Mouse (Mus musculus) bone marrow macrophage, adult 2 months (primary cell): ENCODE measurements around the gene Efcab10. TPM values are rescaled to one million over a fixed set of nuclear protein-coding genes. Genes with fewer than 3 reads are reported as not detected.

Source experiments
- H3K27ac ChIP-seq: 2 replicates; pipeline ENCODE4 v1.5.1; 2012; ENCODE audit warnings: low read depth, low read length; ENCODE audit not compliant: insufficient read depth
- H3K4me1 ChIP-seq: 2 replicates; pipeline ENCODE4 v1.6.1; 2012; ENCODE audit warnings: low read length; ENCODE audit not compliant: control insufficient read depth, insufficient read depth
- H3K4me3 ChIP-seq: 2 replicates; pipeline ENCODE4 v1.5.1; 2012; ENCODE audit warnings: mild to moderate bottlenecking, low read length, moderate library complexity; ENCODE audit not compliant: insufficient read depth
- CTCF ChIP-seq: IDR thresholded peaks from 2 replicates; pipeline ENCODE4 v1.5.1; 2012; ENCODE audit warnings: low read depth, mild to moderate bottlenecking, low read length, moderate library complexity
- POLR2A ChIP-seq: IDR thresholded peaks from 2 replicates; pipeline ENCODE4 v1.6.1; 2012; ENCODE audit warnings: mild to moderate bottlenecking, low read depth, low read length, borderline replicate concordance
- polyA plus RNA-seq: library from polyadenylated mRNA; stranded (reverse); fragments of >200 nt; gene quantifications from 2 replicates; pipeline ENCODE4 v1.2.4, GENCODE M21; 2012; ENCODE audit not compliant: missing spikeins, insufficient read depth, insufficient read length

The Efcab10 gene
- polyA plus RNA-seq, 1 experiment = not detected

DNA sequence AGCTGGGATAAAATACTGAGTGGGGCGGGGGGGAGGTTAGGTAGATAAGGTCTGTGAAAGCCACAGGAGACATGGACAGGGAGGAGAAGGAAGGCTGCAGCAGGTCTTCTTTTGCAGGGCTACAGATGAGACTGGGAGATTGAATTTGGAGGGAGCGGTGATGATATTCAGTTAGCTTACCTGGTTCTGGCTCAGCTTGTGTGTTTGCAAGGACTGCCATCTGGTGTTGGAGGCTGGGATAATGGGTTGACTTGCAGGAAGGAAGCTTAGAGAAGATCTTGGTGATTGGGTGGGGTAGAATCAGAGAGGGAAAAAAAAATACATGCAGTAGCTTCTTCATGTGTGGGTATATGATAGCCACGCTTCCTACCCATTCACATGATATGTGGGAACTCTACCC, 29.7 kb downstream of the Efcab10 start:
- no peak overlapping the region for H3K27ac ChIP-seq
- TF ChIP-seq POLR2A (no peak), CTCF (no peak)

DNA sequence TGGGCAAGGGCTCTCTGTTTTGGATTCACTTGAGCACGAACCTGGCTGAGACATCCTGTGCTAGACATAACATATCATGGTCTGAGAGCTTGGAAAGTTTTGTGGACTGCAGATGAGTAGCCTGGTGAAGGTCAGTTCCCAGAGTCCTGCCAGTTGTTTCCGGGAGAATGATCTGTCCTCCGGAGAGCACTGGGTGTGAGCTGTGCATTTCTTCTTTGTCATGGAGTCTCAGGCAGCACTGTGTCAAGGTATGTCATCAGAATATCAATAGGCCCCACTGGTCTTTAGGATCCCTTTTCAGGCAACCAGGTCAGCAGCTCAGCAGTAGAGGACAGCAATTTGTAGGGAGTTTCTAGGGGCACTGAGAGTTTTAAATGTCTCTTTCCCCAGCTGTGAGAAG, 32.6 kb downstream of the Efcab10 start:
- H3K4me1 ChIP-seq = no peaks in the 10 kb centered on the region; the same call in none of the 2 replicates
- no peak overlapping the region for H3K27ac ChIP-seq
- TF ChIP-seq CTCF (no peak), POLR2A (no peak)
- no peak overlapping the region for H3K4me3 ChIP-seq

More for the DNA sequence above, 29.7 kb downstream of the Efcab10 start:
- Histone ChIP-seq H3K4me1 (no peaks in the 10 kb centered on the region; the same call in 1 of the 2 replicates), H3K4me3 (no peak overlapping the region)

DNA sequence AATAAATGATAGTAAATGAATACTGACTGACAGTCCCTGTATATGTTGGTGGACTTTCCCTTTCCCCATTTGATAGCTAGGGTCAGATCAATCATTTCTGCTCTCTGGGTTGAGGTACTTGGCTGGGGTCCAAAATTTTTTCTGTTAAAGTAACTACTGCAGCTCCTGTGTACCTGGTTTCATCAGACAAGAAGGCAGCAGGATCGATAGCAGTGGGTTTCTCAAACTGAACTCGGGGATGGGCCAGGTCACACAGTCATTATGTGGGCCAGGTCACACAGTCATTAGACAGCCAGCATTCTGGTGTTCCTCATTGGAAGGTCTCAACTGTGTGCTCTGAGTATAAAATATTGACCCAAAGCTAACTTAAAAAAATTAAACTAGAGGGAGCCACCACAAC, 33.1 kb downstream of the Efcab10 start:
- TF ChIP-seq POLR2A (no peak), CTCF (no peak)
- no peak overlapping the region for H3K4me3 ChIP-seq
- no peak overlapping the region for H3K27ac ChIP-seq
- H3K4me1 ChIP-seq = no peaks in the 10 kb centered on the region; the same call in none of the 2 replicates

DNA sequence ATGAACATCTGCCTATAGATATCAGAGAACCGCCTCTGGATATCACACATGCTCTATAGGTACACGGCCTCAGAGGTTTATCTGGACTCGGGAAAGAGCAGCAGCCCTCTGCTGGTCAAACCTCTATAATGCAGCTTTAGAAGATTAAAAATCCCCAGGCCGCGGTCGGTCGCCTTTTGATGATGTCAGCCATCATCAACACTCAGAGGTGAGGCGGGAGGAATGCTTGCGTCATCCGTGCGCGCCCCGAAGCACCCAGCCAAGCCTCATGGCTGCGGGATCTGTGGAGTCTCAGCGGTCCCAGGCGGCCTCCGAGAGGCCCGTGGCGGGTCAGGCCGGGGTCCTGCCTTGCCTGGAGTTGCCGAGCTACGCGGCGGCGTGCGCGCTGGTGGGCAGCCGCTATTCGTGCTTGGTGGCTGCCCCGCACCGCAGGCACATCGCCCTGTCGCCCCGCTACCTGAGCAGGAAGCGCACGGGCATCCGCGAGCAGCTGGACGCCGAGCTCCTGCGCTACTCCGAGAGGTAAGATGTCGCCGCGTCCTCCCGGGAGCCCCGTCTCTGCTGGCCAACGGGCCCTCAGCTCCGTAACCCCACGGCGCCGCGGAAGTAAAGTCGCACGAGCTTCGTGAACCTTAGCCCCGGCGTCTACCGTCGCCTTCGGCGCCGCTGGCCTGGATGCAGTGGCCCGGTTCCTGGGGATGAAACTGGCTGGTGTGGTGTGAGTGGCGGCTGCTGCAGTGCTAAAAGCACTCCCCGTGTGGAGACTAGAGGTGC, 34.9 kb downstream of the Efcab10 start, which contains the start of gene Twistnb:
Gene Twistnb, plus strand, starts transcription at position 249 of the 774 bp plus-strand sequence.
- H3K4me3 ChIP-seq = peak within 1 kb of the TSS; percentile 86
- TF ChIP-seq CTCF (peak; percentile 42; the same call in 1 of the 2 replicates), POLR2A (no peak)
- H3K4me1 ChIP-seq = no peaks in the 10 kb centered on the region; the same call in none of the 2 replicates
- no peak within 1 kb of the TSS for H3K27ac ChIP-seq

DNA sequence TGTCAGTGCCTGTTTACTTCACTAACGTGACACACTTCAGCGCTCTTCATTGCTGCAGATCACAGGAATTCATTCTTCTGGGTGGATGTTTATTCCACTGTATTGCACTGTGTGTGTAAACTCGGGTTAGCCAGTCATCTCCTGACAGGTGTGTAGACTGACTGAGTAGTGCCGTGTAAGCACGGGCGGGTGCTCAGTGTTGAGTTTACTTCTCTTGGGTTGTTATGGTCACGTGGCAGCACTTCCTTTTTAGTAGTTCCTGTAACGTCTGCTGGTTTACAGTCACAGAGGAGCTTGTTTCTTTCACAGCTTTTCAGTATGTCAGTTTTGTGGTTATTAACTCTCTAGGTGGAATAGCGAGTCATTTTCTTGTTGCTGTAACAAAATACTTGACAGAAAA, 39.2 kb downstream of the Efcab10 start:
- TF ChIP-seq POLR2A (no peak), CTCF (no peak)
- Histone ChIP-seq H3K27ac (peak overlapping the region; percentile 87), H3K4me1 (no peaks in the 10 kb centered on the region; the same call in none of the 2 replicates), H3K4me3 (peak overlapping the region; percentile 67)

DNA sequence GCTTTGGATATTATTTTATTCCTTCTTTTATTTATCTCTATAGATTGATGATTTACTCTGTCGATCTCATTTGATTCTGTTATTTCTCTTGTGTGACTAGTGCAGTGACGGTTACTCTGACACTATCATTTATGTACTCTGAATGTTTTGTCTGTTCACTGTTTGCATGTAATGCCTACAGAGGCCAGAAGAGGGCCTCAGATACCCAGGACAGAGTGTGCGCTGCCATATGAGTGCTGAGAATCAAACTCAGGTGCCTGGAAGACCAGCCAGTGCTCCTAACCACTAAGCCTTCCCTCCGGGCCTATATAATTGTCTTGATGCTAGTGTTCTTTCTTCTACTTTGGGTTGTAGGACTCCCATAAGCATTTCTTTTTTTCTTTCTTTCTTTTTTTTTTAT, 40.1 kb downstream of the Efcab10 start:
- TF ChIP-seq POLR2A = no peak
- peak; percentile 40; the same call in 1 of the 2 replicates for TF ChIP-seq CTCF
- Histone ChIP-seq H3K27ac (no peak overlapping the region), H3K4me3 (no peak overlapping the region), H3K4me1 (no peaks in the 10 kb centered on the region; the same call in 1 of the 2 replicates)

Other genes starting within 250 kb of the Efcab10 start
- gene Atxn7l1, start 247.2 kb upstream of the Efcab10 start, polyA plus RNA-seq = 85.0 and 90.6 TPM in 2 replicates
- 15.3 and 19.2 TPM in 2 replicates for gene Twistnb, start 34.8 kb downstream of the Efcab10 start, polyA plus RNA-seq